Mouse (Mus musculus): ENCODE data around the gene Cdc42bpg.
"Not testable (repeated sequence)": the region's sequence is repeated elsewhere in the genome, so short reads cannot be mapped to it uniquely, and the experiment has no call there.

The Cdc42bpg gene

GRCm38 (mm10) chr19:6299003-6299402 lies 7.3 kb upstream of the Cdc42bpg start:
- no peak for DNase-seq (ENCODE audit: low spot score)

- DNase-seq (ENCODE audit: low spot score) = no peak
Measured at GRCm38 (mm10) chr19:6299450-6300267, 6.6 kb upstream of the Cdc42bpg start.

DNA sequence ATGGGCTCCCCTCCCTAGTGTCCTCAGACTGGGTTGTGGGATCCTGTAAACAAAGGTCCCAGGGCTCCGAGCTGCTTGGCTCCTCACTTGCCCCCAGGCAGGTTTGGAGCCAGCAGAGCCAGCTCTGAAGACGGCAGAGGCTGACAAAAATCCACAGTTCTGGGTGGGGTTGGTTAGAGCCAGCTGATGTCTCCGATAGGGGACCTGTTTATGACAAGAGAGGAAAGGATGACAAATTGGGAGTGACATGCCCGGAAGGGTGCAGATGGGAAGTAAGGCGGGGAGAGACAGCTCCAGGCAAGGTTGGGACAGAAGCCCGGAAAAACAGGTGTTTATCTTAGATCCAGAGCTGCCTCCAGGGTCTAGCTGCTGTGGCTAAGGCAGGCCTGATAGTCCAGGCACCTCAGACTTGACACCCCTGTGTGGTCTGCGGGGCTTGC lies 5.8 kb upstream of the Cdc42bpg start:
- no peak for DNase-seq (ENCODE audit: low spot score)

DNA sequence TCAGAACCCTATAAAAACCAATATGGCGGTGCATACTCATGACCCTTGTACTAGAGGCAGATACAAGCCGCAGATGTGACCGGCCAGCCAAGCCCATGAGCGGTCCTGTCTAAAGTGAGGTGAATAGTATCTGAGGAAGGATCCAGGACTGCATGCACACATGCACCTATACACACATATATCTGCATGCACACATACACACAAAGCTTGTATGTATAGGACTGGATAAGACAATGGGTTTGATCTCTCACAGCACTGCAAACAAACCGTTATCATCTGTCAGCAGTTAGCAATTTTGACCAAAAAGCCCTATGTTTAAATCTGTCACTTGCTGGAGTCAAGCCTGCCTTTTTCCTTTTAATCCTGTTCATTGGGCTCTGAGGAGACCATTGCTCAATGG lies 4.1 kb upstream of the Cdc42bpg start:
- no peak for DNase-seq (ENCODE audit: low spot score)

DNA sequence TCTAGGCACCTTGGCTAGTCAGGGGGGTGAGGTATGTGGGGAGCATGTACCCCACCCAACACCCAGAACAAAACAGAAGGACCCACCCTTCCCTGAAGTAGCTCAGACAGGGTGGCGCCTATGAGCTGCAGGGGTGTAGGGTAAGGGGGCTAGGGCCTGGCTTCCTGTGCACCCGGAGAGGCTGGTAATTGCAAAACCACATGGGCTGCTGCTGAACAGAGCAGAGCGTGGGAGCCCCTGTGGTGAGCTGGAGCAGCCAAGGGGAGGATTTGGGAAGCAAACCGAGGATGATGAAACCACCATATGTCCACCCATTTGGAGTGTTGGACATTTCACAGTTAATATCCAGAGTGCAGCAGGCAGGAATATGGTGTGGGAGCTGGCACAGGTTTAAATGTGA lies 3.7 kb upstream of the Cdc42bpg start:
- no peak for DNase-seq (ENCODE audit: low spot score)

- DNase-seq (ENCODE audit: low spot score) = no peak
Measured at GRCm38 (mm10) chr19:6303831-6304230, 2.4 kb upstream of the Cdc42bpg start.

DNA sequence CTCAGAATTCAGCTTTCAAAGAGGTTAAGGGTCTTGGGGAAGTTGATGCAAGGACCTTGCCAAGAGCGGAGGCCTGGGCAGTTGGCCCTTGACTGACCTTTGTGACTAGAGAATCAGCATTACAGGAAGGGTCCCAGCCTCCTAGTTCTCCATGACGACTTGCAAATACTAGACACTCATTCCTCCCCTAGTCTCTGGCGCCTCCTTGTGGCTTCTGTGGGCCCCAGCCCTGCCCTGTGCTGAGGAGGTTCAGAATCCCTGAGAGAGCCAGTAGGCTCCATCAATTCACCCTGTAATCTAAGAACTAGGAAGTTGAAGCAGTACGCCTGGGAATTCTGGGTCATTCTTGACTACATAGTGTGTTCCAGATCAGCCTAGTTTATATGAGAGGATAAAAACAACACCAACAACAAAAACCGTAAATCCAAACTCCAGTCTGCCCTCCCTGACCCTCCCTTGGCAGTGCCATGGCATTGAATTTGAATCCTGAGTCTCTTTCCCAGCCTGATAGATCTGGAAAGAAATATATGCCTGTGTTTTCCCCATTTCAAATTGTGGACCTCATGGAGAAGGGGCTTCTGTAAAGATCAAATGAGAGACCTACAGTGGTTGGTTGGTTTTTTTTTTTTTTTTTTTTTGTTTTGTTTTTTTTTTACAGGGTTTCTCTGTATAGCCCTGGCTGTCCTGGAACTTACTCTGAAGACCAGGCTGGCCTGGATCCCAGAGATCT lies 1.3 kb upstream of the Cdc42bpg start:
- DNase-seq (ENCODE audit: low spot score) = peak; percentile 92

DNA sequence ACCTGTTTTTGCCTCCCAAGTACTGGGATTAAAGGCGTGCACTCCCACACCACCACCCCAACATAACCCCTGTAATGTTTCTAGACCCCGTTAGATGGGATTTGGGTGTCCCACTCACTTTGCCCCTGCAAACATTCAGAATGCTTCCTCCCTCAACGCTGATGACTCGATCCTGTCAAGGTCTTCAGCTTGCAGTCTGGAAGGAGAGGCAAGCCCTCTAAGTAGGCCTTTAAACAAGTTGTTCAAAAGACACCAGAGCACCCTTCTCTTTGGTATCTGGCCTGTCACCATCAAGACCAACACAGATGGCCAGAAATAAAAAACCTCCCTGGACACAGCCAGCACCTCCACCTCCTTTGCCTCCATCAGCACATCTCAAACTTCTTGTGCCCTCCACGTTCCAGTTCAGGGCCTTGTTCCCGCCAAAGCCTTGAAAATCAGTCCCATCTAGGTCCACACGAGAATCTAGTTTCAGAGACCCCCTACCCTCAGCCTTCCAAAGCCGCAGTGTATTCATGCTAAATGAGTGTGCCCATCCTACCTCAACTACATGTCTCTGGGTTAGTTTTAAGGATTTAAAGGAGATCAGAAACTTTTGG lies 640 bp upstream of the Cdc42bpg start:
- no peak for DNase-seq (ENCODE audit: low spot score)

DNA sequence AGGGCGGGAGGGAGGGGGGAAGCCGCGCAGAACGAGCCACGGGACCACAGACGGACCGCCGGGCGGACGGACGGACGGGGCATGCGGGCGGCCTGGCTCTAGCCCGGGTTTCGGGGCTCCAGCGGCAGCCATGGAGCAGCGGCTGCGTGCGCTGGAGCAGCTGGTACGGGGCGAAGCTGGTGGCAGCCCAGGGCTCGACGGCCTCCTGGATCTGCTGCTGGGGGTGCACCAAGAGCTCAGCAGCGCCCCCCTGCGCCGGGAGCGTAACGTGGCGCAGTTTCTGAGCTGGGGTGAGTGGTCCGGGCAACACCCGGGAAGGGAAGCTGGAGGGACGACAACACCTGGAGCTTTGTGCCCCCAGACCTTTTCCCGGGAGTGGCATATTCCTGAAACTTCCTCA lies 330 bp downstream of the Cdc42bpg start:
- peak; percentile 82 for DNase-seq (ENCODE audit: low spot score)

DNA sequence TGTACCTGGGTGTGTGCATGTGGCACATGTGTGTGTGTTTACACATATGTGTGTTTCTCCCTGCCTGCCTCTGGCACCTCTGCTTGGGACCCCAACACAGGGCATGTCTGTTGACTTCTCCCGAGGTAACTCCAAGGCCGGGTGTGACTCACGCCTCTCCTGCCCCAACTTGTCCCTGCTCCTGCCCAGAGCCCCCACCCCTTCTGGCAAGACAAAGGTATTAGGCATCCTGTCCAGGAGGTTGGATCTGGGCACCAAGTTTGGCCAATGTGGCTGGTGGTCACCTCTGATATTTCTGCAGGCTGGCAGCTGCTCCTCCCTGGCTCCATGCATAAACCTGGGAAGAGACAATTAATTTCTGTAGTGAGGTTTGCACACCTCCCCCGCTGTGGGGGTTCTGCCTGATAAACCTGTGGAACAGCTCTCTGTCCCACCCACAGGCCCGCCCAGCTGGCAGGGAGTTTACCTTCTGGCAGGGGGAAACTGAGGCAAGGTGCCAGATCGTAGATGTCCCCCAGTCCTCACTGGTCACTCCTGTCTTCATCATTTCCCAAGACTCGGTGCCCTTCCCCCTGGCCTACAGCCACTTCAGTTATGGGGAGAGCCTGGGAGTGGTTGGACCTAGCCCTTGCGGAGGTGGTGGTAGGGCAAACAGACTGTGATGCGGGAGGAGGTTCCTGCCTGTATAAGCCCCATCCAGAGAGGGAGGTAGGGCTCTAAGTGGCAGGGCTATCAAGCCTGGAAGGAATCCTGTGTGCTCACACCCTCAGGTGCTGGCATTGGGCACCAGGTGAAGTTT lies 1.7 kb downstream of the Cdc42bpg start:
- no peak for DNase-seq (ENCODE audit: low spot score)

GRCm38 (mm10) chr19:6310181-6310580 lies 3.9 kb downstream of the Cdc42bpg start:
- no peak for DNase-seq (ENCODE audit: low spot score)

DNA sequence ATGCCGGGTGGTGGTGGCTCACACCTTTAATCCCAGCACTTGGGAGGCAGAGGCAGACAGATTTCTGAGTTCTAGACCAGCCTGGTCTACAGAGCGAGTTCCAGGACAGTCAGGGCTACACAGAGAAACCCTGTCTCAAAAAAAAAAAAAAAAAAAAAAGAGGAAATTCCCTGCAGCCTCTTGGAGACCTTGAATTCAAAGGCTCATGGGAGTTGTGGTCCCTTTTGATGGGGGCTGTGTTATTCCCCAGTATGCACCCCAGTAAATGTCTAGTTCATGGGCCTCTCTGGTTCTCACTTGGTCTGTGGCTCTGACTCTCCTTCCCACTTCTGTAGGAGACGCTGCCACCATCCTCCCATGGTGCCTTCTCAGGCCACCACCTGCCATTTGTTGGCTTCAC lies 5.5 kb downstream of the Cdc42bpg start:
- not testable (repeated sequence) for DNase-seq (ENCODE audit: low spot score)

DNA sequence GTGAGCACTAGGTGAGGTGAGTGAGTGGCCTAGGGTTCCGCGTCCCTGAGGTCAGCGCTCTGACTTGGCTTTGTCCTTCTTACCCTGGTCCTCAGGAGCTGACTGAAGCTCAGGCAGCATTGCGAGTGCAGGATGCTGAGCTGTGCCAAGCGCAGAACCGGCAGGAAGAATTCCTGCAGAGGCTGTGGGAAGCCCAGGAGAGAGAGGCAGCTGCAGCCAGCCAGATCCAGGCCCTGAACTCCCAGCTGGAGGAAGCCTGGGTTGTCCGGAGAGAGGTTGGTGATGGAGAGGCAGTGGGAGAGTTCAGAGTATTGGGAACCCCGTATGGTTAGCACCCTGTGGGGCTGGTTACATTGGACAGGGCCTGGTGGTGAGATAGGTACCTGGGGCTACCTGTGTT lies 7.5 kb downstream of the Cdc42bpg start:
- no peak for DNase-seq (ENCODE audit: low spot score)

DNA sequence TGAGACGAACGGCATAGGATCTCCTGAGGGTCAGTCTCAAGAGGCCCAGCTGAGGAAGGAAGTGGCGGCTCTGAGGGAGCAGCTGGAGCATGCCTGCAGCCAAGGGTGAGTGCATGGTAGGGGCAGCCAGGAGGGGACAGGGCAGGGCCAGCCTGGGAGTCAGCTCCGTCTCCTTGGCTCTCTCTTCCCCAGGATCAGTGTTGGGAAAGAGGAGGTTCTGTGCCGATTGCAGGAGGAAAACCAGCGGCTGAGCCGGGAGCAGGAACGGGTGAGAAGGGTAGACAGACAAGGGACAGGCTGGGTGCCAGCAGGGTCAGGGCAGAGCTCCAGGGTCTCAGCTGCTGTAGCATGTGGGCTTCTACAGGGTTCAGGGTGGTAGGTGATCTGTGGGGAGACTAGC lies 8.3 kb downstream of the Cdc42bpg start:
- DNase-seq (ENCODE audit: low spot score) = no peak

DNA sequence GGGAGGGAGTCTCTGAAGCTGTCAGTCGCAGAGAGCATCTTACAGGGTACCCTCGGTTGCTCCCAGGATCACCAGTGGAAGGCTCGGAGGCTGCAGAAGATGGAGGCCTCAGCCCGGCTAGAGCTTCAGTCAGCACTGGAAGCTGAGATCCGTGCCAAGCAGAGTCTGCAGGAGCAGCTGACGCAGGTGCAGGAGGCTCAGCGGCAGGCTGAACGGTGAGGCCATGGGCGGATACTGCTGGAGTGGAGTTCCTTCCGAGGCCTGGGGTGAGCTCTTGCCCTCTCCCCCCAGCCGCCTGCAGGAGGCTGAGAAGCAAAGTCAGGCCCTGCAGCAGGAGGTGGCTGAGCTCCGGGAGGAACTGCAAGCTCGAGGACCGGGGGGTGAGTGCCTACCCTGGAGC lies 9.3 kb downstream of the Cdc42bpg start:
- DNase-seq (ENCODE audit: low spot score) = no peak

GRCm38 (mm10) chr19:6318145-6318544 lies 11.9 kb downstream of the Cdc42bpg start:
- DNase-seq (ENCODE audit: low spot score) = no peak

GRCm38 (mm10) chr19:6321358-6321757 lies 15.1 kb downstream of the Cdc42bpg start:
- no peak for DNase-seq (ENCODE audit: low spot score)

DNA sequence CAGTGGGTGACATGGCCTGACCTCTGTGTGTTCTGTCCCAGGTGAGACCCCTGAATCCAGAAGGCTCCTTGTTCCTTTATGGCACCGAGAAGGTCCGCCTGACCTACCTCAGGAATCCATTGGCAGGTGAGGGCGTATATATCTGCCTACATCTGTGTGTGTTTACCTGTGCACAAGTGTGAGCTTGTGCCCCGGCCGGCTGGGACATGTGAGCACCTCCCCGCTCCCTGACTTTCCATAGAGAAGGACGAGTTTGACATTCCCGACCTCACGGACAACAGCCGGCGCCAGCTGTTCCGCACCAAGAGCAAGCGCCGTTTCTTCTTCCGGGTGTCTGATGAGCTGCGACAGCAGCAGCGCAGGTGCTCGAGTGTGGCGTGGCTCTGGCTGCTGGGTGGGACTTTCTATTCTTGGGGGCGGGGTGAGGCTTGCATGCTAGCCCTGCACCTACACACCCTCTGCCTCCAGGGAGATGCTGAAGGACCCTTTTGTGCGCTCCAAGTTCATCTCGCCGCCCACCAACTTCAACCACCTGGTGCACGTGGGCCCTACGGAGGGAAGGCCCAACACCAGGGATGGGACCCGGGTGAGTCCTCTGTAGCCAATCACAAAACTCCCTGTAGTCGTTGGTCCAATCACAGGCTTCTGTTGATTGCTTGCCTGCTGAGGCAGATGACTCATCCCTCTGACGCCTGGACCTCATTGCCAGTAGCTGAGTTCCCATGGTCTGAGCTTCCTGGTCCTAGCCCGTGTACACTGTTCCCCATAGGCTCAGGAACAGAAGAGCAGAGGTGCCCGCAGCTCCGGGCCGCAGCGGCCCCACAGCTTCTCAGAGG lies 15.7 kb downstream of the Cdc42bpg start:
- no peak for DNase-seq (ENCODE audit: low spot score)

DNA sequence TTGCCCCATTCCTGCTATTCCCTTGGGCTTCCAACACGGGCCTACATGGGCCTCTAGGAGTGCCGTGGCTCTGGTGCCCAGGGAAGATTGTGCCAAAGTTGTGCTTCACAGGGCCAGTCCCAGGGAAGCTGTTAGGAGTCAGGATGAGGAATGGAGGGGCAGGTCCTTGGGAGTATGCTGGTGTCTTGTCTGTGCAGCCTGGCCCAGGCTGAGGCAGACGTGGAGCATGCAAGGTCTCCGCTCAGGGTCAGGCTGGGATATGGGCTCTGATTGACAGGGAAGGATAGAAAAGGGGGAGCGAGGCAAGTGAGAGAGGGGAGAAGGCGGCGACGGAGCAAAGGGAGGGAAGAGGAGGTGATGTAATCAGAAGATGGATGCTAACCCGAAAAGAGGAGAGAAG lies 18.5 kb downstream of the Cdc42bpg start:
- no peak for DNase-seq (ENCODE audit: low spot score)

GRCm38 (mm10) chr19:6331178-6331577 lies 24.9 kb downstream of the Cdc42bpg start:
- no peak for DNase-seq (ENCODE audit: low spot score)

All from retina, embryonic 14.5 days (tissue).